Mouse (Mus musculus) heart, embryonic 15.5 days (tissue): ENCODE results near the gene Fyb. TPM values are rescaled to one million over a fixed set of nuclear protein-coding genes. Genes with fewer than 3 reads are reported as not detected.

Experiments used
- ATAC-seq: fragments of 200-750 bp; cut with Nextera tagmentation; replicated peaks from 2 replicates; pipeline ENCODE4 v1.8.0; 2017; ENCODE audit warnings: low read depth, moderate TSS enrichment; ENCODE audit not compliant: insufficient number of reproducible peaks, insufficient read depth, low FRiP score
- H3K27ac ChIP-seq: fragments of 300-500 bp; sonication (generic); 2 replicates; pipeline ENCODE4 v1.5.1; 2015; ENCODE audit warnings: mild to moderate bottlenecking, inconsistent platforms
- H3K27me3 ChIP-seq: fragments of 300-500 bp; sonication (generic); 2 replicates; pipeline ENCODE4 v1.6.1; 2015; ENCODE audit warnings: inconsistent platforms
- H3K36me3 ChIP-seq: fragments of 300-500 bp; sonication (generic); 2 replicates; pipeline ENCODE4 v1.6.1; 2015; ENCODE audit warnings: mild to moderate bottlenecking, inconsistent platforms
- H3K4me1 ChIP-seq: fragments of 300-500 bp; sonication (generic); replicated peaks from 2 replicates; pipeline ENCODE4 v1.6.1; 2015; ENCODE audit warnings: inconsistent platforms
- H3K4me2 ChIP-seq: fragments of 300-500 bp; sonication (generic); 2 replicates; pipeline ENCODE4 v1.6.1; 2015; ENCODE audit warnings: inconsistent platforms, mild to moderate bottlenecking, moderate library complexity
- H3K4me3 ChIP-seq: fragments of 300-500 bp; sonication (generic); 2 replicates; pipeline ENCODE4 v1.5.1; 2015; ENCODE audit warnings: mild to moderate bottlenecking, inconsistent platforms
- H3K9ac ChIP-seq: fragments of 300-500 bp; sonication (generic); 2 replicates; pipeline ENCODE4 v1.6.1; 2015; ENCODE audit warnings: mild to moderate bottlenecking, inconsistent platforms
- H3K9me3 ChIP-seq: fragments of 300-500 bp; sonication (generic); replicated peaks from 2 replicates; pipeline ENCODE4 v1.6.1; 2016; ENCODE audit warnings: inconsistent platforms
- WGBS: fragments of 180-500 bp; shearing (Covaris S2); methylation state at CpG from one replicate; pipeline ENCODE4 v1.1.7; 2015; ENCODE audit warnings: mixed read lengths; 5-methylcytosine and 5-hydroxymethylcytosine counted together
- polyA plus RNA-seq: library from polyadenylated mRNA; unstranded; fragments of >200 nt; fragmentation: Nextera tagmentation; extraction: Ambion mirVana; gene quantifications from 2 replicates; pipeline ENCODE4 v1.2.1, GENCODE M21; 2015

The Fyb gene
- polyA plus RNA-seq, 1 experiment from 2014 or later, result 5.3 TPM

- Histone ChIP-seq H3K4me2 (peak overlapping the region; percentile 55), H3K27me3 (no peaks in the 10 kb centered on the region), H3K27ac (no peak overlapping the region), H3K9ac (no peak overlapping the region), H3K4me1 (peaks cover 14% of the 10 kb centered on the region), H3K4me3 (no peak overlapping the region), H3K9me3 (no peaks in the 10 kb centered on the region), H3K36me3 (no peaks in the 10 kb centered on the region)
- WGBS, result 68% methylated on average over 5 of the region's 5 CpGs
- no peak for ATAC-seq
Observed at GRCm38 (mm10) chr15:6626123-6626522, 103.5 kb downstream of the Fyb start.

GRCm38 (mm10) chr15:6628431-6629077 is 105.9 kb downstream of the Fyb start:
- 88% methylated on average over 6 of the region's 6 CpGs for WGBS
- Histone ChIP-seq H3K27me3 (no peaks in the 10 kb centered on the region), H3K9me3 (no peaks in the 10 kb centered on the region), H3K27ac (no peak overlapping the region), H3K4me1 (peaks cover 14% of the 10 kb centered on the region), H3K36me3 (no peaks in the 10 kb centered on the region), H3K4me2 (no peak overlapping the region), H3K4me3 (no peak overlapping the region), H3K9ac (no peak overlapping the region)
- no peak for ATAC-seq

- WGBS, result 80% methylated on average over 4 of the region's 4 CpGs
- no peak overlapping the region for H3K27ac ChIP-seq
- H3K27me3 ChIP-seq, result no peaks in the 10 kb centered on the region
- H3K4me3 ChIP-seq, result no peak overlapping the region
- H3K4me1 ChIP-seq, result peaks cover 14% of the 10 kb centered on the region
- no peaks in the 10 kb centered on the region for H3K9me3 ChIP-seq
- H3K36me3 ChIP-seq, result no peaks in the 10 kb centered on the region
- H3K4me2 ChIP-seq, result no peak overlapping the region
- no peak for ATAC-seq
- H3K9ac ChIP-seq, result no peak overlapping the region
Observed at GRCm38 (mm10) chr15:6629174-6629573, 106.5 kb downstream of the Fyb start.

GRCm38 (mm10) chr15:6635405-6635804 is 112.8 kb downstream of the Fyb start:
- no peaks in the 10 kb centered on the region for H3K9me3 ChIP-seq
- no peaks in the 10 kb centered on the region for H3K36me3 ChIP-seq
- no peak for ATAC-seq
- WGBS, result 71% methylated on average over 3 of the region's 3 CpGs
- no peaks in the 10 kb centered on the region for H3K27me3 ChIP-seq
- no peak overlapping the region for H3K4me3 ChIP-seq
- no peak overlapping the region for H3K4me2 ChIP-seq
- no peak overlapping the region for H3K27ac ChIP-seq
- no peaks in the 10 kb centered on the region for H3K4me1 ChIP-seq
- no peak overlapping the region for H3K9ac ChIP-seq

GRCm38 (mm10) chr15:6642223-6642622 is 119.6 kb downstream of the Fyb start:
- Histone ChIP-seq H3K9ac (no peak overlapping the region), H3K9me3 (no peaks in the 10 kb centered on the region), H3K4me1 (no peaks in the 10 kb centered on the region), H3K36me3 (no peaks in the 10 kb centered on the region), H3K4me2 (no peak overlapping the region), H3K27me3 (no peaks in the 10 kb centered on the region), H3K27ac (no peak overlapping the region), H3K4me3 (no peak overlapping the region)
- ATAC-seq, result no peak
- 67% methylated on average over 5 of the region's 5 CpGs for WGBS

GRCm38 (mm10) chr15:6645498-6645897 is 122.8 kb downstream of the Fyb start:
- Histone ChIP-seq H3K4me1 (no peaks in the 10 kb centered on the region), H3K36me3 (no peaks in the 10 kb centered on the region), H3K9me3 (no peaks in the 10 kb centered on the region), H3K27ac (no peak overlapping the region), H3K9ac (no peak overlapping the region), H3K4me3 (no peak overlapping the region), H3K4me2 (no peak overlapping the region), H3K27me3 (no peaks in the 10 kb centered on the region)
- no peak for ATAC-seq
- 82% methylated on average over 3 of the region's 3 CpGs for WGBS

GRCm38 (mm10) chr15:6647066-6647465 is 124.4 kb downstream of the Fyb start:
- H3K27me3 ChIP-seq, result no peaks in the 10 kb centered on the region
- no peaks in the 10 kb centered on the region for H3K36me3 ChIP-seq
- H3K9me3 ChIP-seq, result no peaks in the 10 kb centered on the region
- no peak overlapping the region for H3K4me2 ChIP-seq
- no peaks in the 10 kb centered on the region for H3K4me1 ChIP-seq
- H3K4me3 ChIP-seq, result no peak overlapping the region
- no peak overlapping the region for H3K9ac ChIP-seq
- no peak for ATAC-seq
- WGBS, result 87% methylated on average over 1 of the region's 1 CpGs
- no peak overlapping the region for H3K27ac ChIP-seq

GRCm38 (mm10) chr15:6648757-6649403 is 126.2 kb downstream of the Fyb start:
- Histone ChIP-seq H3K9me3 (no peaks in the 10 kb centered on the region), H3K4me3 (no peak overlapping the region), H3K36me3 (no peaks in the 10 kb centered on the region), H3K27me3 (no peaks in the 10 kb centered on the region), H3K4me2 (no peak overlapping the region), H3K4me1 (no peaks in the 10 kb centered on the region), H3K9ac (no peak overlapping the region), H3K27ac (no peak overlapping the region)
- no peak for ATAC-seq
- WGBS, result 63% methylated on average over 7 of the region's 7 CpGs

- no peaks in the 10 kb centered on the region for H3K4me1 ChIP-seq
- H3K27ac ChIP-seq, result no peak overlapping the region
- no peaks in the 10 kb centered on the region for H3K36me3 ChIP-seq
- H3K4me2 ChIP-seq, result no peak overlapping the region
- H3K9ac ChIP-seq, result no peak overlapping the region
- H3K4me3 ChIP-seq, result no peak overlapping the region
- no peaks in the 10 kb centered on the region for H3K9me3 ChIP-seq
- WGBS, result 46% methylated on average over 4 of the region's 4 CpGs
- no peaks in the 10 kb centered on the region for H3K27me3 ChIP-seq
- no peak for ATAC-seq
Observed at GRCm38 (mm10) chr15:6653046-6653445, 130.4 kb downstream of the Fyb start.

- H3K27ac ChIP-seq, result no peak overlapping the region
- WGBS, result 78% methylated on average over 4 of the region's 4 CpGs
- H3K4me2 ChIP-seq, result no peak overlapping the region
- H3K36me3 ChIP-seq, result no peaks in the 10 kb centered on the region
- H3K27me3 ChIP-seq, result no peaks in the 10 kb centered on the region
- H3K9ac ChIP-seq, result no peak overlapping the region
- no peaks in the 10 kb centered on the region for H3K9me3 ChIP-seq
- no peak for ATAC-seq
- H3K4me3 ChIP-seq, result no peak overlapping the region
- H3K4me1 ChIP-seq, result no peaks in the 10 kb centered on the region
Observed at GRCm38 (mm10) chr15:6658081-6658480, 135.4 kb downstream of the Fyb start.

- Histone ChIP-seq H3K9ac (no peak overlapping the region), H3K4me3 (no peak overlapping the region), H3K36me3 (no peaks in the 10 kb centered on the region), H3K4me1 (no peaks in the 10 kb centered on the region), H3K27me3 (no peaks in the 10 kb centered on the region), H3K27ac (no peak overlapping the region), H3K4me2 (no peak overlapping the region), H3K9me3 (no peaks in the 10 kb centered on the region)
- no peak for ATAC-seq
- 47% methylated on average over 3 of the region's 3 CpGs for WGBS
Observed at GRCm38 (mm10) chr15:6661951-6662350, 139.3 kb downstream of the Fyb start.

- Histone ChIP-seq H3K27ac (no peak overlapping the region), H3K4me2 (no peak overlapping the region), H3K9ac (no peak overlapping the region), H3K4me1 (no peaks in the 10 kb centered on the region), H3K9me3 (no peaks in the 10 kb centered on the region), H3K4me3 (no peak overlapping the region), H3K36me3 (no peaks in the 10 kb centered on the region), H3K27me3 (no peaks in the 10 kb centered on the region)
- no peak for ATAC-seq
- 63% methylated on average over 7 of the region's 7 CpGs for WGBS
Observed at GRCm38 (mm10) chr15:6663991-6664390, 141.3 kb downstream of the Fyb start.
